Mouse (Mus musculus): Measurements from ENCODE around the gene Pls1. TPM values are rescaled to one million over a fixed set of nuclear protein-coding genes. Genes with fewer than 3 reads are reported as not detected.
A peak's percentile ranks its signal among the peaks of the same experiment; 100 is the strongest.

Pls1 gene
- total RNA-seq (2021), result 10 to 100 TPM in 1 of 2 experiments, 1 to 10 TPM in 1; 9.4 to 10.4 TPM
- long read RNA-seq, experiment 1, partial matches to known transcripts, result 0 of 6 reads
- long read RNA-seq, experiment 1, other reads (novel, unspliced or antisense), result 3 of 6 reads
- long read RNA-seq, experiment 2, transcript Pls1-201 (16 exons, 3,704 nt), result major isoform, 10 of 12 reads
- long read RNA-seq, experiment 2, partial matches to known transcripts, result 0 of 12 reads
- long read RNA-seq, experiment 2, other reads (novel, unspliced or antisense), result 2 of 12 reads

- H3K27ac ChIP-seq, result peak within 1 kb of the TSS; percentile 76
- TF ChIP-seq CTCF (IDR thresholded peaks at IDR 0.05), result no peak
- peak; percentile 92 to 96 for DNase-seq (ENCODE audit: extremely low spot score in 1 of 2, low spot score in 2 of 2)
- peak within 1 kb of the TSS; percentile 73 for H3K4me3 ChIP-seq
- intact Hi-C loops (cut with DNase I), result loop anchor here (2.0 to 5.0 kb wide), 2 partner anchors 36 to 63 kb away; no protein-coding TSS in a partner anchor
Observed at GRCm38 (mm10) chr9:95844825-95845460, at the start of gene Pls1. Gene Pls1 (minus strand): TSS chr9:95845311.

GRCm38 (mm10) chr9:95882751-95883150 is 37.6 kb upstream of the Pls1 start:
- TF ChIP-seq CTCF (IDR thresholded peaks at IDR 0.05), result no peak
- intact Hi-C loops (cut with DNase I), result no loop called here

GRCm38 (mm10) chr9:95878246-95878645 is 33.1 kb upstream of the Pls1 start:
- TF ChIP-seq CTCF (IDR thresholded peaks at IDR 0.05), result no peak
- no peak overlapping the region for H3K27ac ChIP-seq
- H3K4me3 ChIP-seq, result no peak overlapping the region
- DNase-seq (ENCODE audit: extremely low spot score in 1 of 2, low spot score in 2 of 2), result no peak
- intact Hi-C loops (cut with DNase I), result loop anchor here (5.0 to 10.0 kb wide), 2 partner anchors 44 to 117 kb away; no protein-coding TSS in a partner anchor

More at GRCm38 (mm10) chr9:95882751-95883150, 37.6 kb upstream of the Pls1 start:
- no peak overlapping the region for H3K4me3 ChIP-seq
- DNase-seq (ENCODE audit: extremely low spot score in 1 of 2, low spot score in 2 of 2), result no peak
- no peak overlapping the region for H3K27ac ChIP-seq

- TF ChIP-seq CTCF (IDR thresholded peaks at IDR 0.05), result no peak
- Histone ChIP-seq H3K27ac (peak overlapping the region; percentile 73), H3K4me3 (peak overlapping the region; percentile 91)
- DNase-seq (ENCODE audit: extremely low spot score in 1 of 2, low spot score in 2 of 2), result no peak
- intact Hi-C loops (cut with DNase I), result loop anchor here (5.0 to 10.0 kb wide), 3 partner anchors 346 to 1113 kb away; partner anchors contain the start of gene U2surp
Observed at GRCm38 (mm10) chr9:95858027-95858570, 13.0 kb upstream of the Pls1 start.

GRCm38 (mm10) chr9:95857414-95858026 is 12.4 kb upstream of the Pls1 start, which contains the start of gene Atr:
Gene Atr (plus strand): TSS chr9:95857597.
- intact Hi-C loops (cut with DNase I), result loop anchor here (5.0 to 10.0 kb wide), 3 partner anchors 345 to 1113 kb away; partner anchors contain the start of gene U2surp
- TF ChIP-seq CTCF (IDR thresholded peaks at IDR 0.05), result no peak; the same call in 1 of the 2 replicates
- H3K4me3 ChIP-seq, result peak within 1 kb of the TSS; percentile 91
- H3K27ac ChIP-seq, result peak within 1 kb of the TSS; percentile 73
- peak; percentile 95 for DNase-seq (ENCODE audit: extremely low spot score in 1 of 2, low spot score in 2 of 2)

- no peak overlapping the region for H3K27ac ChIP-seq
- no peak for TF ChIP-seq CTCF (IDR thresholded peaks at IDR 0.05)
- no peak for DNase-seq (ENCODE audit: extremely low spot score in 1 of 2, low spot score in 2 of 2)
- no peak overlapping the region for H3K4me3 ChIP-seq
- intact Hi-C loops (cut with DNase I), result loop anchor here (5.0 to 10.0 kb wide), 3 partner anchors 344 to 1111 kb away; partner anchors contain the start of gene U2surp
Observed at GRCm38 (mm10) chr9:95856004-95856403, 10.9 kb upstream of the Pls1 start.

- Histone ChIP-seq H3K4me3 (no peak overlapping the region), H3K27ac (no peak overlapping the region)
- DNase-seq (ENCODE audit: extremely low spot score in 1 of 2, low spot score in 2 of 2), result no peak
- TF ChIP-seq CTCF (IDR thresholded peaks at IDR 0.05), result no peak
- intact Hi-C loops (cut with DNase I), result loop anchor here (5.0 to 10.0 kb wide), 5 partner anchors 108 to 1110 kb away; partner anchors contain the start of gene U2surp
Observed at GRCm38 (mm10) chr9:95854891-95855290, 9.8 kb upstream of the Pls1 start.

- no peak overlapping the region for H3K27ac ChIP-seq
- peak; percentile 72 to 76 for DNase-seq (ENCODE audit: extremely low spot score in 1 of 2, low spot score in 2 of 2)
- intact Hi-C loops (cut with DNase I), result loop anchor here (1.0 to 10.0 kb wide), 4 partner anchors 106 to 1108 kb away; no protein-coding TSS in a partner anchor
Observed at GRCm38 (mm10) chr9:95852896-95853295, 7.8 kb upstream of the Pls1 start.

GRCm38 (mm10) chr9:95851671-95852070 is 6.6 kb upstream of the Pls1 start:
- intact Hi-C loops (cut with DNase I), result loop anchor here (5.0 to 10.0 kb wide), 3 partner anchors 104 to 1107 kb away; no protein-coding TSS in a partner anchor
- Histone ChIP-seq H3K4me3 (no peak overlapping the region), H3K27ac (no peak overlapping the region)
- no peak for TF ChIP-seq CTCF (IDR thresholded peaks at IDR 0.05)
- DNase-seq (ENCODE audit: extremely low spot score in 1 of 2, low spot score in 2 of 2), result no peak

More at GRCm38 (mm10) chr9:95852896-95853295, 7.8 kb upstream of the Pls1 start:
- H3K4me3 ChIP-seq, result no peak overlapping the region
- TF ChIP-seq CTCF (IDR thresholded peaks at IDR 0.05), result peak; percentile 91

- H3K27ac ChIP-seq, result no peak overlapping the region
- no peak for TF ChIP-seq CTCF (IDR thresholded peaks at IDR 0.05)
- peak overlapping the region; percentile 73; the same call in 1 of the 2 replicates for H3K4me3 ChIP-seq
- no peak for DNase-seq (ENCODE audit: extremely low spot score in 1 of 2, low spot score in 2 of 2)
- intact Hi-C loops (cut with DNase I), result loop anchor here (2.0 to 5.0 kb wide), 2 partner anchors 37 to 63 kb away; no protein-coding TSS in a partner anchor
Observed at GRCm38 (mm10) chr9:95845711-95846110, 600 bp upstream of the Pls1 start.

- H3K27ac ChIP-seq, result no peak overlapping the region
- no peak for DNase-seq (ENCODE audit: extremely low spot score in 1 of 2, low spot score in 2 of 2)
- intact Hi-C loops (cut with DNase I), result no loop called here
- no peak overlapping the region for H3K4me3 ChIP-seq
- no peak for TF ChIP-seq CTCF (IDR thresholded peaks at IDR 0.05)
Observed at GRCm38 (mm10) chr9:95839424-95839823, 5.7 kb downstream of the Pls1 start.

Measured in left cerebral cortex, adult 2 months (tissue).